Mouse (Mus musculus): ENCODE results near the gene Kcnn3.

GRCm38 (mm10) chr3:89496366-89496765 is 23.6 kb upstream of the Kcnn3 start:
- TF ChIP-seq MAFK (IDR thresholded peaks at IDR 0.05; ENCODE audit: insufficient read depth, low read depth, low read length) (no peak), CHD2 (IDR thresholded peaks at IDR 0.05; ENCODE audit: low read depth, low read length) (no peak)
